Comparison of ENCODE assay signal across 13 mouse cellular contexts in genomic region chr11:5318976-5319375, GRCm38 (mm10). TPM values are rescaled to one million over a fixed set of nuclear protein-coding genes. Genes with fewer than 3 reads are reported as not detected.
DNase-seq lines count a peak whose midpoint lies in the region; ATAC-seq and TF ChIP-seq lines count a peak whose summit lies in the region.
"Had no signal": no experiment of that assay in that cellular context is flagged by ENCODE, and none has a peak within 500 bp of the region (broad histone marks: within the 10 kb centered on the region; RNA-seq: fewer than 3 reads in every experiment).

No protein-coding gene starts in this region.

- H3K4me3 ChIP-seq in forebrain, embryonic 10.5 days, result no peak overlapping the region
- H3K4me3 ChIP-seq in forebrain, embryonic 16.5 days (replicated peaks; ENCODE audit: low read length), result no peak overlapping the region
- H3K4me3 ChIP-seq in lung, postnatal 0 days (ENCODE audit: low read depth, low read length), result no peak overlapping the region
- no peak overlapping the region for H3K4me3 ChIP-seq in hindbrain, embryonic 15.5 days
- H3K4me3 ChIP-seq in neural tube, embryonic 15.5 days (replicated peaks), result no peak overlapping the region
- H3K4me3 ChIP-seq: erythroblast, embryonic 14.5 days; limb, embryonic 12.5 days had no signal

- H3K9me3 ChIP-seq in forebrain, embryonic 10.5 days, result no peaks in the 10 kb centered on the region
- no peaks in the 10 kb centered on the region for H3K9me3 ChIP-seq in forebrain, embryonic 16.5 days (ENCODE audit: control insufficient read depth, low read length)
- no peaks in the 10 kb centered on the region for H3K9me3 ChIP-seq in lung, postnatal 0 days (ENCODE audit: low read length)
- H3K9me3 ChIP-seq in hindbrain, embryonic 15.5 days, result no peaks in the 10 kb centered on the region
- H3K9me3 ChIP-seq in neural tube, embryonic 15.5 days (replicated peaks), result no peaks in the 10 kb centered on the region
- H3K9me3 ChIP-seq: limb, embryonic 12.5 days had no signal

- no peak for TF ChIP-seq EP300 in lung, postnatal 0 days (IDR thresholded peaks at IDR 0.05)

- no peak for DNase-seq in forebrain, embryonic 10.5 days (ENCODE audit: extremely low spot score, low spot score)
- DNase-seq in lung, postnatal 10 days, result peak; percentile 27
- DNase-seq in lung, postnatal 0 days (ENCODE audit: low spot score), result no peak
- no peak for DNase-seq in urinary bladder, adult 18-20 months (ENCODE audit: low spot score in 2 of 2)
- DNase-seq: B cell, adult 2 months; cerebellum, adult 2 months had no signal

- H3K9ac ChIP-seq in forebrain, embryonic 16.5 days (replicated peaks; ENCODE audit: low read depth, low read length), result no peak overlapping the region
- H3K9ac ChIP-seq in lung, postnatal 0 days (replicated peaks; ENCODE audit: low read depth), result no peak overlapping the region
- no peak overlapping the region for H3K9ac ChIP-seq in hindbrain, embryonic 15.5 days
- no peak overlapping the region for H3K9ac ChIP-seq in neural tube, embryonic 15.5 days (replicated peaks)
- H3K9ac ChIP-seq: limb, embryonic 12.5 days had no signal

- ATAC-seq in forebrain, embryonic 16.5 days, result no peak
- ATAC-seq in lung, postnatal 0 days, result no peak
- no peak for ATAC-seq in hindbrain, embryonic 15.5 days (ENCODE audit: low FRiP score, low read depth)
- ATAC-seq in neural tube, embryonic 15.5 days (ENCODE audit: low FRiP score), result no peak
- ATAC-seq in CD4-positive, CD25-positive, alpha-beta regulatory T cell, adult 4 months, result no peak

- peaks cover 60% of the 10 kb centered on the region for H3K4me1 ChIP-seq in forebrain, embryonic 10.5 days
- peaks cover 21% of the 10 kb centered on the region for H3K4me1 ChIP-seq in forebrain, embryonic 16.5 days (replicated peaks; ENCODE audit: control insufficient read depth, insufficient read depth, low read length)
- peaks cover 4% of the 10 kb centered on the region; the same call in 1 of the 2 replicates for H3K4me1 ChIP-seq in lung, postnatal 0 days (ENCODE audit: insufficient read depth, low read depth, low read length)
- H3K4me1 ChIP-seq in hindbrain, embryonic 15.5 days (replicated peaks), result peaks cover 32% of the 10 kb centered on the region
- peaks cover 27% of the 10 kb centered on the region for H3K4me1 ChIP-seq in neural tube, embryonic 15.5 days

- peak overlapping the region; percentile 82 for H3K27ac ChIP-seq in forebrain, embryonic 10.5 days
- H3K27ac ChIP-seq in forebrain, embryonic 16.5 days (ENCODE audit: low read length), result no peak overlapping the region
- no peak overlapping the region for H3K27ac ChIP-seq in lung, postnatal 0 days (ENCODE audit: low read length)
- peak overlapping the region; percentile 70 for H3K27ac ChIP-seq in hindbrain, embryonic 15.5 days (replicated peaks)
- H3K27ac ChIP-seq in neural tube, embryonic 15.5 days (replicated peaks), result peak overlapping the region; percentile 74
- H3K27ac ChIP-seq: kidney, postnatal 0 days; limb, embryonic 12.5 days had no signal

- H3K36me3 ChIP-seq in forebrain, embryonic 10.5 days (replicated peaks), result no peaks in the 10 kb centered on the region
- no peaks in the 10 kb centered on the region for H3K36me3 ChIP-seq in forebrain, embryonic 16.5 days (ENCODE audit: control insufficient read depth, insufficient read depth)
- no peaks in the 10 kb centered on the region for H3K36me3 ChIP-seq in lung, postnatal 0 days (ENCODE audit: insufficient read depth, low read length)
- H3K36me3 ChIP-seq in hindbrain, embryonic 15.5 days, result no peaks in the 10 kb centered on the region
- no peaks in the 10 kb centered on the region for H3K36me3 ChIP-seq in neural tube, embryonic 15.5 days
- H3K36me3 ChIP-seq: limb, embryonic 12.5 days had no signal

- no peak overlapping the region for H3K4me2 ChIP-seq in forebrain, embryonic 16.5 days (ENCODE audit: low read length)
- no peak overlapping the region for H3K4me2 ChIP-seq in lung, postnatal 0 days (replicated peaks; ENCODE audit: low read depth, low read length)
- H3K4me2 ChIP-seq in hindbrain, embryonic 15.5 days, result no peak overlapping the region
- no peak overlapping the region for H3K4me2 ChIP-seq in neural tube, embryonic 15.5 days
- H3K4me2 ChIP-seq: limb, embryonic 12.5 days had no signal

- TF ChIP-seq CTCF in lung, postnatal 0 days (IDR thresholded peaks at IDR 0.05), result no peak

- H3K27me3 ChIP-seq in forebrain, embryonic 10.5 days (ENCODE audit: poor library complexity, severe bottlenecking), result no peaks in the 10 kb centered on the region
- H3K27me3 ChIP-seq in forebrain, embryonic 16.5 days (replicated peaks; ENCODE audit: control insufficient read depth, insufficient read depth, low read length), result no peaks in the 10 kb centered on the region
- H3K27me3 ChIP-seq in lung, postnatal 0 days (replicated peaks; ENCODE audit: insufficient read depth, low read length), result no peaks in the 10 kb centered on the region
- no peaks in the 10 kb centered on the region for H3K27me3 ChIP-seq in hindbrain, embryonic 15.5 days
- H3K27me3 ChIP-seq in neural tube, embryonic 15.5 days (replicated peaks), result no peaks in the 10 kb centered on the region
- H3K27me3 ChIP-seq: limb, embryonic 12.5 days had no signal

- 56% methylated on average over 2 of the region's 2 CpGs for WGBS in forebrain, embryonic 10.5 days
- 33% methylated on average over 2 of the region's 2 CpGs for WGBS in forebrain, embryonic 16.5 days
- WGBS in lung, postnatal 0 days, result 26% methylated on average over 2 of the region's 2 CpGs
- 55% methylated on average over 2 of the region's 2 CpGs for WGBS in hindbrain, embryonic 15.5 days
- WGBS in neural tube, embryonic 15.5 days, result 54% methylated on average over 2 of the region's 2 CpGs

RNA-seq across cellular contexts. Expression of gene Kremen1, which starts 57.6 kb away (rescaled TPM):
- 11.4 TPM in 2 replicates for polyA plus RNA-seq in forebrain, embryonic 10.5 days (2016; fragmentation: Nextera tagmentation; extraction: Ambion mirVana)
- 4.7 and 6.3 TPM in 2 replicates for polyA plus RNA-seq in forebrain, embryonic 16.5 days (2015; fragmentation: Nextera tagmentation; extraction: Ambion mirVana)
- polyA plus RNA-seq in lung, postnatal 0 days (2015; fragmentation: Nextera tagmentation; extraction: Ambion mirVana), result 13.3 and 14.7 TPM in 2 replicates
- polyA plus RNA-seq in hindbrain, embryonic 15.5 days (2015; fragmentation: Nextera tagmentation; extraction: Ambion mirVana), result 5.6 and 6.1 TPM in 2 replicates
- polyA plus RNA-seq in neural tube, embryonic 15.5 days (2015; fragmentation: Nextera tagmentation; extraction: Ambion mirVana), result 5.7 and 10.2 TPM in 2 replicates
- polyA plus RNA-seq in CD4-positive, CD25-positive, alpha-beta regulatory T cell, adult 4 months (2017; shearing (Covaris generic)), result 1 to 10 TPM; 3.4 to 4.3 TPM

Comparison
In these comparisons a context has a peak if more than half of its experiments do, and no peak if none do; other contexts are left out.
1. H3K27ac ChIP-seq: peak in forebrain, embryonic 10.5 days (single experiment), hindbrain, embryonic 15.5 days (single experiment) and neural tube, embryonic 15.5 days (single experiment); none in forebrain, embryonic 16.5 days (single experiment) and lung, postnatal 0 days (single experiment).